Mouse (Mus musculus): ENCODE data around the gene Gm12184. TPM values are rescaled to one million over a fixed set of nuclear protein-coding genes. Genes with fewer than 3 reads are reported as not detected.
A peak's percentile ranks its signal among the peaks of the same experiment; 100 is the strongest.

Gene Gm12184
- polyA plus RNA-seq, 1 experiment, result 3.9 TPM

GRCm38 (mm10) chr11:48789973-48790823, 36.3 kb downstream of the Gm12184 start:
- no peaks in the 10 kb centered on the region for H3K27me3 ChIP-seq (ENCODE audit: control insufficient read depth, insufficient read depth, low read length)
- H3K4me1 ChIP-seq (ENCODE audit: control insufficient read depth, insufficient read depth, insufficient read length, low read length), result peaks cover 2% of the 10 kb centered on the region; the same call in 1 of the 2 replicates
- H3K27ac ChIP-seq (ENCODE audit: insufficient read depth, low read depth, low read length), result no peak overlapping the region
- WGBS, result 17% methylated on average over 20 of the region's 20 CpGs
- no peak overlapping the region for H3K4me3 ChIP-seq (ENCODE audit: low read depth, low read length)
- TF ChIP-seq POLR2A (IDR thresholded peaks at IDR 0.05; ENCODE audit: low read depth, low read length), result no peak
- TF ChIP-seq CTCF (IDR thresholded peaks at IDR 0.05; ENCODE audit: extremely low read depth, insufficient read length, insufficient replicate concordance, low read depth, low read length), result peak; percentile 92
- H3K36me3 ChIP-seq (ENCODE audit: control insufficient read depth, insufficient read depth, low read length), result no peaks in the 10 kb centered on the region

GRCm38 (mm10) chr11:48789215-48789614, 37.2 kb downstream of the Gm12184 start:
- 74% methylated on average over 5 of the region's 5 CpGs for WGBS
- Histone ChIP-seq H3K4me3 (ENCODE audit: low read depth, low read length) (no peak overlapping the region), H3K4me1 (ENCODE audit: control insufficient read depth, insufficient read depth, insufficient read length, low read length) (peaks cover 2% of the 10 kb centered on the region; the same call in 1 of the 2 replicates), H3K27ac (ENCODE audit: insufficient read depth, low read depth, low read length) (no peak overlapping the region), H3K27me3 (ENCODE audit: control insufficient read depth, insufficient read depth, low read length) (no peaks in the 10 kb centered on the region), H3K36me3 (ENCODE audit: control insufficient read depth, insufficient read depth, low read length) (no peaks in the 10 kb centered on the region)
- TF ChIP-seq CTCF (IDR thresholded peaks at IDR 0.05; ENCODE audit: extremely low read depth, insufficient read length, insufficient replicate concordance, low read depth, low read length), result no peak
- TF ChIP-seq POLR2A (IDR thresholded peaks at IDR 0.05; ENCODE audit: low read depth, low read length), result no peak

- Histone ChIP-seq H3K27ac (ENCODE audit: insufficient read depth, low read depth, low read length) (no peak overlapping the region), H3K27me3 (ENCODE audit: control insufficient read depth, insufficient read depth, low read length) (no peaks in the 10 kb centered on the region), H3K36me3 (ENCODE audit: control insufficient read depth, insufficient read depth, low read length) (no peaks in the 10 kb centered on the region), H3K4me3 (ENCODE audit: low read depth, low read length) (peak overlapping the region; percentile 50), H3K4me1 (ENCODE audit: control insufficient read depth, insufficient read depth, insufficient read length, low read length) (peaks cover 2% of the 10 kb centered on the region; the same call in 1 of the 2 replicates)
- WGBS, result 9% methylated on average over 16 of the region's 16 CpGs
- no peak for TF ChIP-seq POLR2A (IDR thresholded peaks at IDR 0.05; ENCODE audit: low read depth, low read length)
- TF ChIP-seq CTCF (IDR thresholded peaks at IDR 0.05; ENCODE audit: extremely low read depth, insufficient read length, insufficient replicate concordance, low read depth, low read length), result peak; percentile 62; the same call in 1 of the 2 replicates
Observed at GRCm38 (mm10) chr11:48788311-48789089, 38.0 kb downstream of the Gm12184 start.

- 45% methylated on average over 10 of the region's 10 CpGs for WGBS
- Histone ChIP-seq H3K27ac (ENCODE audit: insufficient read depth, low read depth, low read length) (no peak overlapping the region; the same call in 1 of the 2 replicates), H3K4me3 (ENCODE audit: low read depth, low read length) (peak overlapping the region; percentile 9; the same call in 1 of the 2 replicates), H3K4me1 (ENCODE audit: control insufficient read depth, insufficient read depth, insufficient read length, low read length) (peaks cover 2% of the 10 kb centered on the region; the same call in 1 of the 2 replicates), H3K27me3 (ENCODE audit: control insufficient read depth, insufficient read depth, low read length) (no peaks in the 10 kb centered on the region), H3K36me3 (ENCODE audit: control insufficient read depth, insufficient read depth, low read length) (no peaks in the 10 kb centered on the region)
- no peak for TF ChIP-seq CTCF (IDR thresholded peaks at IDR 0.05; ENCODE audit: extremely low read depth, insufficient read length, insufficient replicate concordance, low read depth, low read length)
- no peak for TF ChIP-seq POLR2A (IDR thresholded peaks at IDR 0.05; ENCODE audit: low read depth, low read length)
Observed at GRCm38 (mm10) chr11:48787455-48788211, 38.8 kb downstream of the Gm12184 start.

GRCm38 (mm10) chr11:48782243-48782642, 44.2 kb downstream of the Gm12184 start:
- no peak overlapping the region for H3K4me3 ChIP-seq (ENCODE audit: low read depth, low read length)
- WGBS, result 85% methylated on average over 4 of the region's 4 CpGs
- H3K4me1 ChIP-seq (ENCODE audit: control insufficient read depth, insufficient read depth, insufficient read length, low read length), result no peaks in the 10 kb centered on the region
- no peak overlapping the region for H3K27ac ChIP-seq (ENCODE audit: insufficient read depth, low read depth, low read length)
- H3K36me3 ChIP-seq (ENCODE audit: control insufficient read depth, insufficient read depth, low read length), result no peaks in the 10 kb centered on the region
- TF ChIP-seq POLR2A (IDR thresholded peaks at IDR 0.05; ENCODE audit: low read depth, low read length) (no peak), CTCF (IDR thresholded peaks at IDR 0.05; ENCODE audit: extremely low read depth, insufficient read length, insufficient replicate concordance, low read depth, low read length) (no peak)
- H3K27me3 ChIP-seq (ENCODE audit: control insufficient read depth, insufficient read depth, low read length), result no peaks in the 10 kb centered on the region

GRCm38 (mm10) chr11:48779450-48779849, 47.0 kb downstream of the Gm12184 start:
- Histone ChIP-seq H3K4me1 (ENCODE audit: control insufficient read depth, insufficient read depth, insufficient read length, low read length) (no peaks in the 10 kb centered on the region), H3K27me3 (ENCODE audit: control insufficient read depth, insufficient read depth, low read length) (no peaks in the 10 kb centered on the region), H3K4me3 (ENCODE audit: low read depth, low read length) (no peak overlapping the region), H3K36me3 (ENCODE audit: control insufficient read depth, insufficient read depth, low read length) (no peaks in the 10 kb centered on the region), H3K27ac (ENCODE audit: insufficient read depth, low read depth, low read length) (no peak overlapping the region)
- peak; percentile 60; the same call in 1 of the 2 replicates for TF ChIP-seq CTCF (IDR thresholded peaks at IDR 0.05; ENCODE audit: extremely low read depth, insufficient read length, insufficient replicate concordance, low read depth, low read length)
- TF ChIP-seq POLR2A (IDR thresholded peaks at IDR 0.05; ENCODE audit: low read depth, low read length), result no peak
- WGBS, result 42% methylated on average over 7 of the region's 7 CpGs

Data from small intestine, adult 2 months (tissue).